Mouse (Mus musculus) adrenal gland, postnatal 14 days (tissue): Measurements from ENCODE around the gene Fcnb. TPM values are rescaled to one million over a fixed set of nuclear protein-coding genes. Genes with fewer than 3 reads are reported as not detected.

Experiments
- DNase-seq: peaks from one replicate; pipeline ENCODE4 v3.0.0; 2021; ENCODE audit warnings: mixed read lengths
- total RNA-seq: library from RNA; stranded (reverse); gene quantifications from 2 replicates; pipeline ENCODE4 v1.2.3, GENCODE M21; 2021

Fcnb gene
- total RNA-seq, 1 experiment from 2014 or later, result 0.33 TPM

DNA sequence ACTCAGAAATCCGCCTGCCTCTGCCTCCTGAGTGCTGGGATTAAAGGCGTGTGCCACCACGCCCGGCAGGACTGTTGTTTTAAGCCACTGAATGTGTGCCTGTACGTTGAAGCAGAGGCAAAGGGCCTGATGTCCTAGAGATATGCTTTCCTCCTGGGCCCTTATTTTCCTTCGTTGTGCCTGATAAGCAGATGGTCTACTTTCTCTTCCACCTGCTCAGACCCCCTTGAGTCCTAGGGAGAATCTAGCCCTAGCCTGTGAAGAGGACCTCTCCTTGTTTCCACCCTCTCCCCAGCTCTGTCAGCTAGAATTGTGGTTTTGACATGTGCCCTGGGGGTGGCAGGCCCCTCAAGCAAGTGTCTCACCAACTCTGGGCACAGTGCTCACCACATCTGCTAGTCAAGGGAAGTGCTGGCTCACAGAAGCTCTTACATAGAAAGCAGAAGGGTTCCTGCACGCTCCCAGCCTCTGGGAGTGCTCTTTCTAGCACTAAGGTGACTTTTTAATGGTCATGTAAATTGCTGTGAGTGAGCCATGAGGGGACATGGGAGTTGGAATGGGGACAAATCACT, 9.0 kb downstream of the Fcnb start:
- no peak for DNase-seq

- no peak for DNase-seq
Measured at GRCm38 (mm10) chr2:28068537-28068878, 16.2 kb downstream of the Fcnb start.

- no peak for DNase-seq
Measured at GRCm38 (mm10) chr2:28067821-28068536, 16.7 kb downstream of the Fcnb start.

DNA sequence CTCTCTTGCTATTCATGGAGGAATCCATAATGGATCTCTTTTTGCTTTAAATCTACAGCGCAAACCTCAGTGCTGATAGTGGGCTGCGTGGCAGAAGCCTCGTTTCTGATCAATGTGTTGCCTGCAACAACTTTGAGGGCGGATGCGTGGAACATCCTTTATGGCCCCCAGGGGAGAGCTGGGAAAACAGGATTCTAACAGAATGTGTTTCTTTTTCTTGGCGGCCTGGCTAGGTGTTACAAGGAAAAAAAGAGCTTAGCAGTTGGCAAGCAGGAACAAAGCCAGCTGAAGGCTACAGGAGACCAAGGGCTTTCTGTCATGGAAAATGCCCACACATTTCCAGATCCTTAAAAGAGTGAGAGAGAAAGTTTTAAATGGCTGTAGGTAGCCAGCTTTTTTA, 17.5 kb downstream of the Fcnb start:
- DNase-seq, result no peak

GRCm38 (mm10) chr2:28066686-28067085, 18.0 kb downstream of the Fcnb start:
- DNase-seq, result no peak

- DNase-seq, result no peak
Measured at GRCm38 (mm10) chr2:28065081-28065651, 19.5 kb downstream of the Fcnb start.

GRCm38 (mm10) chr2:28064339-28065080, 20.2 kb downstream of the Fcnb start:
- no peak for DNase-seq

GRCm38 (mm10) chr2:28063711-28064338, 20.9 kb downstream of the Fcnb start:
- no peak for DNase-seq

DNA sequence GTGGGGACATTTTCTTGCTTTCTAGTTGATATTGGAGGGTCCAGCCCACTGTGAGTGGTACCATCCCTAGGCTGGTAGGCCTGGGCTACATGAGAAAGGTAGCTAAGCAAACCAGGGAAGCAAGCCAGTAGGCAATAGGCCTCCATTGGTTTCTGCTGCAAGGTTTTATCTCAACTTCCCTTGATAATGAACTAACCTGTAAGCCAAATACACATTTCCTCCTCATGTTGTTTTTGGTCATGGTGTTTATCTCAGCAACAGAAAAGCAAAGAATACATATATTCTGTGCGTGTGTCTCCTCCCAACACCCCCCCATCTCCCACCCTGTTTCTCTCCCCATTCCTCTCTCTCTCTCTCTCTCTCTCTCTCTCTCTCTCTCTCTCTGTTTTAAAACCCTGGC, 24.8 kb downstream of the Fcnb start:
- no peak for DNase-seq

- DNase-seq, result no peak
Measured at GRCm38 (mm10) chr2:28047092-28047491, 37.6 kb downstream of the Fcnb start.

GRCm38 (mm10) chr2:28046311-28046710, 38.4 kb downstream of the Fcnb start:
- DNase-seq, result no peak

DNA sequence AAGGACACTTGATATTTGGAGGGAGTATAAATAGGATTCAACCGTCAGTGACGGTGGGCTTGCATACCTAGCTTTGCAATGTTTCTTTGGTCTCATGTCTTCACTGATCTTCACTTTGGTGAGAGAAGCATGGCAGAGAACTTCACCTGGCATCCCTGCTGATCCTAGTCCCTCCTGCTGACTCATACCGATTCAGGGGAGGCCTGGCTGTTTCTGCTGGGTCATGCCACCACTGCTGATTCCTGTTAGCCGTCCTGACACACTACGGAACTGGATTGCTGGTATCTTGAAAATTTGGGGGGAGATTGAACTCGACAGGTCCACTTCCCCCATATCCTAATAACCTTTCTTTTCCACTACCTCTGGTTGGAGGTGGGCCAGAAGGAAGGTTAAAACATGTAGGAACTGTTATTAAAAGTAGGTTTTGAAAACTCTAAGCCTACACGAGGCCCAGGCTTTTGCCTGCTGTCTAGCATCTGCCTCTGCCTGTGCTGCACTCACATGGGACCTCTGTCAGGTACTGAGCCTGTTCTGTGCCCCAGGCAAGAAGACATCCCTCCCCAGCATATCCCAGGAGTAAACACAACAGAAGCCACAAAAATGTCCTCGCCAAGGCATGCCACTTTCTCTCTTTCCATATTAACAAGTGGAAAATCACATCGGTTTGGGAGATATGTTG, 39.6 kb downstream of the Fcnb start:
- no peak for DNase-seq

DNA sequence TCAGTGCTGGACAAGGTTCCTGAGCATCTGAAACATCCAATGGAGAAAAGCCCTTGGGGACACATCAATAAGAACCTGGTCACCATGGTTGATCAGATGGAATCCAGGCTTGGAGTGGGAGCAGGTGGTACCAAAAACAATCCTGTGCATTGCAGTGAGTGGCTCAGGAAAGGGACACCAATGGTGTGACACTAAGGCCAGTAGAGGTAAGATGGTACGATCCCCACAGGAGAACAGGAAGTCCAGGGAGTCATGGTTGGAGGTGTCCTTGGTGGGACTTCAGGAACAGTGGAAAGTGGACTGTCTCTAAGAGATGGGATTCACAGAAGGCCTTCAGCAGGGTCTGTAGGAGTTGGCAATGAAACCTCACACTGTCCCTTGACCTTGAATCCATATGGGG, 44.2 kb downstream of the Fcnb start:
- DNase-seq, result no peak

GRCm38 (mm10) chr2:28039647-28040325, 44.9 kb downstream of the Fcnb start:
- peak; percentile 47 for DNase-seq

- DNase-seq, result peak; percentile 49
Measured at GRCm38 (mm10) chr2:28038391-28039096, 46.1 kb downstream of the Fcnb start.

- peak; percentile 50 for DNase-seq
Measured at GRCm38 (mm10) chr2:28037505-28038390, 46.9 kb downstream of the Fcnb start.

GRCm38 (mm10) chr2:28036788-28037187, 47.9 kb downstream of the Fcnb start:
- no peak for DNase-seq

DNA sequence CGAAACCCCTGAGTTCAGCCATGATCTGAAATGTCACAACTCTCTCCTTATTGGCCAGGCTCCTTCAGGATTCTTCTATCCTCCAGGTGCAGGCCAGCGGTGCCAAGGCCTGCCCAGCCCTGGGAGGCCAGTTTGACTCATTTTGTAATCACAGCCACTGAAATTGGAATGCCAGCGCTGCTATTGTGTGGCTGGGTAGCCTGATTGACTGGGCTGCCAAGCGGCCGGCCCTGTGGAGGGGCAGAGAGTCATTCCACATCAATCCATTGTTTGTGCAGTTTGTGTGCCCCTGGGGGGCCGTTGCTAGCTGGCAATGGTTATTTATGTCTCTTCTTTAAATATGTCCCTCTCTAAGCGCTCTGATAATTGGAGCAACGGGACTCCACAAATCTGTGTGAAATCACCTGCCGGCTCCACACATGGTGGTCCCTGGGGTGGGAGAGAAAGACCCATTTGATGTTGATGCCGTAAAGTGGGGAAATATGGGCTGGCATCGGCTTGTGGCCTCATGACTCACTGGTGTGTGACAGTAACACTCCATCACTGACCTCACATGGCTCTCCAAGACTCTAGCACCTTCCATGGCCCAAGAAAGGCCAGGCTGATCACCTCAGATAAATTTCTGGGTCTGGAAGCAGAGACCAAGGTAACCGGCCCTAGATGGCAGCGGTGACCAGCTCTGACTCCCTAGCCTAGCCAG, 50.5 kb downstream of the Fcnb start:
- DNase-seq, result peak; percentile 65

DNA sequence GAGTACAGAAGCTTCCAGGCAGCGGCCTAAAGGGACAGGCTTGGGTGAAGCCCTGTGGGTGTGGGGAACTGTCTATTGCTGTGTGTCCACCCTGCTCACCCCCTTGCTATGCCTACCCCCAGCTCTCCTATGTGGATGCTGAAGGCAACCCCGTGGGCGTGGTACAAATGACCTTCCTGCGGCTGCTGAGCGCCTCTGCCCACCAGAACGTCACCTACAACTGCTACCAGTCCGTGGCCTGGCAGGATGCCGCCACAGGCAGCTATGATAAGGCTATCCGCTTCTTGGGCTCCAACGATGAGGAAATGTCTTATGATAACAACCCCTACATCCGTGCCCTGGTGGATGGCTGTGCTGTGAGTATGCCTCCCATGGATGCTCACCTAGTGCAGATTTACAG, 52.2 kb downstream of the Fcnb start:
- no peak for DNase-seq
